Mouse (Mus musculus): ENCODE results near the gene Gm12216. TPM values are rescaled to one million over a fixed set of nuclear protein-coding genes. Genes with fewer than 3 reads are reported as not detected.
"Not testable (repeated sequence)": the region's sequence is repeated elsewhere in the genome, so short reads cannot be mapped to it uniquely, and the experiment has no call there.

The Gm12216 gene
- total and polyA plus RNA-seq, 2 experiments = 2.7 to 3.2 TPM

- TF ChIP-seq CTCF (IDR thresholded peaks at IDR 0.05; ENCODE audit: low read depth, low read length) (no peak), POLR2A (IDR thresholded peaks at IDR 0.05; ENCODE audit: extremely low read depth, insufficient read depth, low read length) (no peak)
- Histone ChIP-seq H3K4me3 (ENCODE audit: insufficient read depth, low read depth, low read length) (no peak overlapping the region), H3K79me2 (ENCODE audit: control insufficient read depth, insufficient read depth, low read length) (no peaks in the 10 kb centered on the region), H3K36me3 (ENCODE audit: control insufficient read depth, insufficient read depth, low read length) (no peaks in the 10 kb centered on the region), H3K4me1 (ENCODE audit: control insufficient read depth, insufficient read depth, low read length) (peaks cover 23% of the 10 kb centered on the region), H3K27ac (replicated peaks; ENCODE audit: insufficient read depth, low read depth, low read length) (peak overlapping the region; percentile 95), H3K9ac (ENCODE audit: low read depth, low read length) (no peak overlapping the region), H3K27me3 (ENCODE audit: control insufficient read depth, insufficient read depth, low read length) (no peaks in the 10 kb centered on the region)
- peak; percentile 76 for DNase-seq (ENCODE audit: extremely low read depth, low read depth, low spot score)
- 7% methylated on average over 2 of the region's 2 CpGs for WGBS
Measured at GRCm38 (mm10) chr11:53761822-53762221, 97.2 kb downstream of the Gm12216 start.

- TF ChIP-seq POLR2A (IDR thresholded peaks at IDR 0.05; ENCODE audit: extremely low read depth, insufficient read depth, low read length) = no peak
- TF ChIP-seq CTCF (IDR thresholded peaks at IDR 0.05; ENCODE audit: low read depth, low read length) = no peak
- H3K79me2 ChIP-seq (ENCODE audit: control insufficient read depth, insufficient read depth, low read length) = no peaks in the 10 kb centered on the region
- H3K27me3 ChIP-seq (ENCODE audit: control insufficient read depth, insufficient read depth, low read length) = no peaks in the 10 kb centered on the region
- DNase-seq (ENCODE audit: extremely low read depth, low read depth, low spot score) = no peak
- no peaks in the 10 kb centered on the region for H3K36me3 ChIP-seq (ENCODE audit: control insufficient read depth, insufficient read depth, low read length)
- no peak overlapping the region for H3K4me3 ChIP-seq (ENCODE audit: insufficient read depth, low read depth, low read length)
- H3K4me1 ChIP-seq (ENCODE audit: control insufficient read depth, insufficient read depth, low read length) = peaks cover 23% of the 10 kb centered on the region
- 78% methylated on average over 5 of the region's 5 CpGs for WGBS
- peak overlapping the region; percentile 95 for H3K27ac ChIP-seq (replicated peaks; ENCODE audit: insufficient read depth, low read depth, low read length)
- no peak overlapping the region for H3K9ac ChIP-seq (ENCODE audit: low read depth, low read length)
Measured at GRCm38 (mm10) chr11:53761284-53761683, 97.8 kb downstream of the Gm12216 start.

- no peak overlapping the region for H3K27ac ChIP-seq (replicated peaks; ENCODE audit: insufficient read depth, low read depth, low read length)
- H3K4me1 ChIP-seq (ENCODE audit: control insufficient read depth, insufficient read depth, low read length) = peaks cover 22% of the 10 kb centered on the region
- DNase-seq (ENCODE audit: extremely low read depth, low read depth, low spot score) = no peak
- no peak overlapping the region for H3K9ac ChIP-seq (ENCODE audit: low read depth, low read length)
- no peaks in the 10 kb centered on the region for H3K36me3 ChIP-seq (ENCODE audit: control insufficient read depth, insufficient read depth, low read length)
- H3K79me2 ChIP-seq (ENCODE audit: control insufficient read depth, insufficient read depth, low read length) = no peaks in the 10 kb centered on the region
- no peak overlapping the region for H3K4me3 ChIP-seq (ENCODE audit: insufficient read depth, low read depth, low read length)
- no peak for TF ChIP-seq CTCF (IDR thresholded peaks at IDR 0.05; ENCODE audit: low read depth, low read length)
- no peak for TF ChIP-seq POLR2A (IDR thresholded peaks at IDR 0.05; ENCODE audit: extremely low read depth, insufficient read depth, low read length)
- 83% methylated on average over 22 of the region's 22 CpGs for WGBS
- H3K27me3 ChIP-seq (ENCODE audit: control insufficient read depth, insufficient read depth, low read length) = no peaks in the 10 kb centered on the region
Measured at GRCm38 (mm10) chr11:53759545-53760406, 99.3 kb downstream of the Gm12216 start.

- Histone ChIP-seq H3K4me1 (ENCODE audit: control insufficient read depth, insufficient read depth, low read length) (peaks cover 15% of the 10 kb centered on the region), H3K4me3 (ENCODE audit: insufficient read depth, low read depth, low read length) (no peak overlapping the region), H3K27ac (replicated peaks; ENCODE audit: insufficient read depth, low read depth, low read length) (no peak overlapping the region), H3K9ac (ENCODE audit: low read depth, low read length) (no peak overlapping the region), H3K36me3 (ENCODE audit: control insufficient read depth, insufficient read depth, low read length) (no peaks in the 10 kb centered on the region), H3K79me2 (ENCODE audit: control insufficient read depth, insufficient read depth, low read length) (no peaks in the 10 kb centered on the region), H3K27me3 (ENCODE audit: control insufficient read depth, insufficient read depth, low read length) (no peaks in the 10 kb centered on the region)
- DNase-seq (ENCODE audit: extremely low read depth, low read depth, low spot score) = no peak
- 68% methylated on average over 6 of the region's 6 CpGs for WGBS
- TF ChIP-seq POLR2A (IDR thresholded peaks at IDR 0.05; ENCODE audit: extremely low read depth, insufficient read depth, low read length) (no peak), CTCF (IDR thresholded peaks at IDR 0.05; ENCODE audit: low read depth, low read length) (peak; percentile 55)
Measured at GRCm38 (mm10) chr11:53758791-53759351, 100.2 kb downstream of the Gm12216 start.

- H3K27ac ChIP-seq (replicated peaks; ENCODE audit: insufficient read depth, low read depth, low read length) = peak overlapping the region; percentile 0; the same call in 1 of the 2 replicates
- peak; percentile 58 for DNase-seq (ENCODE audit: extremely low read depth, low read depth, low spot score)
- H3K27me3 ChIP-seq (ENCODE audit: control insufficient read depth, insufficient read depth, low read length); H3K4me3 ChIP-seq (ENCODE audit: insufficient read depth, low read depth, low read length); H3K9ac ChIP-seq (ENCODE audit: low read depth, low read length); H3K36me3 ChIP-seq (ENCODE audit: control insufficient read depth, insufficient read depth, low read length); H3K79me2 ChIP-seq (ENCODE audit: control insufficient read depth, insufficient read depth, low read length): not testable (repeated sequence)
- peaks cover 15% of the 10 kb centered on the region for H3K4me1 ChIP-seq (ENCODE audit: control insufficient read depth, insufficient read depth, low read length)
- TF ChIP-seq CTCF (IDR thresholded peaks at IDR 0.05; ENCODE audit: low read depth, low read length) = peak; percentile 73
- WGBS = 24% methylated on average over 9 of the region's 9 CpGs
Measured at GRCm38 (mm10) chr11:53758033-53758432, 101.0 kb downstream of the Gm12216 start.

- no peaks in the 10 kb centered on the region for H3K79me2 ChIP-seq (ENCODE audit: control insufficient read depth, insufficient read depth, low read length)
- H3K9ac ChIP-seq (ENCODE audit: low read depth, low read length) = no peak overlapping the region
- H3K4me3 ChIP-seq (ENCODE audit: insufficient read depth, low read depth, low read length) = no peak overlapping the region
- TF ChIP-seq CTCF (IDR thresholded peaks at IDR 0.05; ENCODE audit: low read depth, low read length) (no peak), POLR2A (IDR thresholded peaks at IDR 0.05; ENCODE audit: extremely low read depth, insufficient read depth, low read length) (no peak)
- H3K27ac ChIP-seq (replicated peaks; ENCODE audit: insufficient read depth, low read depth, low read length) = peak overlapping the region; percentile 39; the same call in 1 of the 2 replicates
- H3K27me3 ChIP-seq (ENCODE audit: control insufficient read depth, insufficient read depth, low read length) = no peaks in the 10 kb centered on the region
- peak; percentile 82 for DNase-seq (ENCODE audit: extremely low read depth, low read depth, low spot score)
- WGBS = 19% methylated on average over 4 of the region's 4 CpGs
- no peaks in the 10 kb centered on the region for H3K36me3 ChIP-seq (ENCODE audit: control insufficient read depth, insufficient read depth, low read length)
- H3K4me1 ChIP-seq (ENCODE audit: control insufficient read depth, insufficient read depth, low read length) = peaks cover 14% of the 10 kb centered on the region
Measured at GRCm38 (mm10) chr11:53757612-53758011, 101.4 kb downstream of the Gm12216 start.

Measured in liver, adult 2 months (tissue).